Mouse (Mus musculus): ENCODE measurements around the gene Xirp2.

DNA sequence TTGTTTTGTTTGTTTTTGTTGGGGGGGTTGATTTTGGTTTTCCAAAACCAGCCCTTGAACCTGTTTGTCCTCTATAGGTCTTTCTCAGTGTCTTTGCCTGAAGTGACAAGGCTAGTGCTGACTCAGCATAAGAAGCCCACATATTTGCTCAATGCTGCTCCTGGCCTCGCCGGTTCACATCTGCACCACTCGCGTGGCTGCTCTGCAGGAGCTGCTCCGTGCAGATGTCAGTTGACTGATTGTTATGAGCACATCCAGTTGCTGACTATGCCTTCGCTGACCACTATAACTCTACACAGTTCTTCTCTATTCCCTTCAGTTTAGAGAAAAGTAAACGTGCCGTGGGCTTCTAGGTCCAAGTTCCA, 43.3 kb downstream of the Xirp2 start:
- TF ChIP-seq MYOG (IDR thresholded peaks at IDR 0.05; ENCODE audit: control insufficient read depth, extremely low read depth, insufficient read length), result no peak
- TF ChIP-seq CTCF (IDR thresholded peaks at IDR 0.05; ENCODE audit: control insufficient read depth, insufficient read depth, insufficient read length), result no peak
- no peak for TF ChIP-seq CEBPB (IDR thresholded peaks at IDR 0.05; ENCODE audit: low read depth)
